Mouse (Mus musculus): Measurements from ENCODE around the gene Dlx2.

Gene Dlx2

DNA sequence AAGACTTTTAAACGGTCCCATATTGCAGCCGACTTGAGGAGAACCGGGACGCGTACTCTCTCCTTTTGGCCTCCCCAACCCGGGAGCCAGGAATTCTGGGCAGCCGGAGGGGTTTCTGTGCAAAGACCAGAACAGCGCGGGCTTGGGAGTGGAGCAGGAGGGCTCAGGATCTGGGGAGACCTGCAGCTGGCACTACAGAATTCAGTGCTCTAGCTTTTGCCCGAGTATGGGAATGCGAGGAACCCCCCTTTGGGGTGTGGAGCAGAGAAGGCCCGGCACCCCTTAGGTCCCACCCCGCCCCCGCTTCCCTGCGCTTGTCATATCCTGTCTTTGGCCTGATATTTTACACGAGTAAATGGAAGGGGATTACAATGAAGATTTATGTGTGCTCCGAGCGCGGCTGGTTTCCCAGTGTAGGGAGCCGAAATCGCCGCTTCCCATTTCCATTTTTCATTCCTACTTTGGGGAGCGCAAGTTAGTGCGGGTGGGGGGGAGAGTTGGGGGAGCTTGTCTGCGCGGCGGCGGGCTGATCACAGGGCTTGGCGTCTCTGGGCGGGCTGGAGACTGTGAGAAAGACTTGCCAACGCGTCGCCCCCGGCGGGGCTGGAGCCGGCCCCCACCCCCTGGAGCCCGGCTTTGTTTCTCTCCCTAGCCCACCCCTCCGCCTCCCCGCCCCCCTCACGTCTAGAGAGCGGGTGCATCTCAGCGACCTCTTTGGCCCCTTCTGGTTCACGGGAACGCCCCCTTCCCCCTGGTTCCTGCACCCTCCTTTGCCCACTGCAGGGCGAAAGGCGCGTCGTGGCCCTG, 5.7 kb downstream of the Dlx2 start:
- DNase-seq (ENCODE audit: inconsistent age in 2 of 2, low spot score in 1 of 2), result peak in 1 of 2 experiments; percentile 53

DNA sequence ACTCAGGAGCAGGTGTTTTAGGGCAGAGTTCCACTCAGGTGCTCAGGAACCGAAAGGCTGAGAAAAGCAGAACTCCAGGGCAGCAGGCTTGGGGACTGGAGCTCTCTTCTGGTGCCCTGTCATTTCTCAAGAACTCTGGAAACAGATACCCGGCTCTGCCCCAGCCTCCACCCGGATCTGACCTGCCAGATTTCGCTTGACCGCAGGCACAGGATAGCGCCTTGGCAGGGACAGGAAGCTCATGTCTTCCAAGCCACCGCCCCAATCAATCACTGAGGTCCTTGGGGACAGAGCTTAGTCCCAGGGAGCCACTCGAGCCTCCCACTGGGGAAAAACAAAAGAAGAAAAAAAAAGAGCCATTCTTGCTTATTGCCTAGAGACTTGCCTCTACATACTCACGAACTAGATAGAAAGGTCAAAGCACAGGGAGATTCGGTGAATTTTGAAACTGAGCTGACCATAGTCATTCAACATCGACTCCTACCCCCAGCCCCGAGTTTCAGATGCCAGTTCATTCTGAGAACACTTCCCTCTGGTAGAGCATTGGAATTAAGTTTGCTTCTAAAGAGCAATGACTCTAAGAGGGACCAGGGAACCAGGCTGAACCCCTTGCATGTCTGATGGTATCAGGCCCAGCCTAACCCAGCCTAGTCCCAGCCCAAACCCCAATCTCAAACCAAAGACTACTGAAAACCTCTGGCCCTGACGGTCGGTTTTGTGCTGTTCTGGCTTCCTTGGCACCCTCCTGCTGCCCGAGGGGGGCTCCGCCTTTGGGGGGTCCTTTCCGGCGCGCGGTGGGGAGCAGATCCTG, 12.1 kb downstream of the Dlx2 start:
- peak in 1 of 2 experiments; percentile 35 for DNase-seq (ENCODE audit: inconsistent age in 2 of 2, low spot score in 1 of 2)

DNA sequence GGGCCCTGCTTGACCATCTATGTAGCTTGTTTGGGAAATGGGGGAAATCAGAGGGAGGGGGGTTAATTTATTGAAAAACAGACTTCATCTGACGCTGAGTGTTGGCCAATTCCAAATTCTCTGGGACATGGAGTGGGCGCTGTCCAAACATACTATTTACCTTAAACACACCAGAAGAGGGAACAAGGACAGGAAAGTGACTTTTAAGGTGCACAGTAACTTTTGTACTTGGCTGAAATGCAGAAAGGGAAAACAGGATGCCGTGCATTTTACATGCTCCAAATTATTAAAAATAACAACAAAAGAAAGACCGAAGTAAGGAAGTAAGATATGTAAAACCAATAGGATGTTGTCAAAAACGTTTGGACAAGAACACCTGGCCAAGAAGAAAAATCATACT, 13.5 kb downstream of the Dlx2 start:
- no peak for DNase-seq (ENCODE audit: inconsistent age in 2 of 2, low spot score in 1 of 2)

DNA sequence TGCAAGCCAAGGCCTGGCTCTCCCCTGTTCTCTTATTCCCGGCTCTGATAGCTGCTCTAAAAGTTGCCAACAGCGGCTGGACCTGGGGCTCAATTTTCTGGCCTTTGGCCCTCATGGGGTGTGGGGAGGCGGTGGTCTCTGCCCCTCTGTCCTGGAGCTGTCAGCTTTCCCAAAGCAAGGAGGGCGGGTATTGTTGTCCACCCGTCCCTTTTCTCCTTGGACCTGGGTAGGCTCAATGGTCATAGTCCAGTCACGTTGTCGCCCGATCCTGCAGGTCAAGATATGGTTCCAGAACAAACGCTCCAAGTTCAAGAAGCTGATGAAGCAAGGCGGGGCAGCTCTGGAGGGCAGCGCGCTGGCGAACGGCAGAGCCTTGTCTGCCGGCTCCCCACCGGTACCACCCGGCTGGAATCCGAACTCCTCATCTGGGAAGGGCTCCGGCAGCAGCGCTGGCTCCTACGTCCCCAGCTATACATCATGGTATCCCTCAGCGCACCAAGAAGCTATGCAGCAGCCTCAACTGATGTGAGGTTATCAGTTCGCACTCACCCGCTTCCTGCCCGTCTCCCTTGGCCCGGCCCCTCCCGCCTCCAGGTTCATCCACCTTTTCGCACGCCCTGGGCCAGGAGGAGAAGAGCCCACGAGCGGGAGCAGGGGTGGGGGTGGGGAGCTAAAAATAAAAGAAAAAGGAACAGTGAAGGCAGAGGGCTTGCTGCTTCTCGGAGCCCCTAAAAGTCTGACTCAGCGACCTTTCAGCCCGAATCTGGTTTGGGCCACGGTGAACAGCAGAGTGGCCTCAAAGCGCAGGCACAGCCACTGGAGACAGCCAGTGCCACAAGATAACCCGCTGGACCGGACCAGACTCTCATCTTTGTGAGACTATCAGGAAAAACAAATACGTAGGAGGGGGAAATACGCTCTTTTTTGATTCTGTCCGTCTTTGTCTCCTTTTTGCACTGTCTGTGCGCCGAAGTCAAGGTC, 14.3 kb downstream of the Dlx2 start:
- no peak for DNase-seq (ENCODE audit: inconsistent age in 2 of 2, low spot score in 1 of 2)

DNA sequence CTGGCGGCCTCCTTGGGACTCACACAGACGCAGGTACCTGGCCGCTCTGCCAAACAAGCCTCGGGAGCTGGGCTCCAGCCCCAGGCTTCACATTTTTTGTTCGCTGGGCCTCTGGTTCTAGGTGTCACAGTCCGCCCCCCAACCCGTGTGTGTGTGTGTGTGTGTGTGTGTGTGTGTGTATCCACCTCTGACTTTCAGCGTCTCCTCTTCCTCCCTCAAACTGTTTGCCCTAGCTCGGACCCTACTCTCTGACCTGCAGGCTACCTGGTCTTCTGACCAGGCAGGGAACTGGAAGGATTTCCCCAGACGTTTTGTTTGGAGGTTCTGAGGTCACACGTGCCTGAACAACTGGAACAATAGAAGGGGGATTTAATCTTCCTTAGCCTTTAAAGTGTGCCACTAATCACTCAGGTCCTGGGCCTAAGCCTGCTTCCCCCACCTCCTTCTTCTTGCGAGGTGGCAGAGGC, 15.4 kb downstream of the Dlx2 start:
- no peak for DNase-seq (ENCODE audit: inconsistent age in 2 of 2, low spot score in 1 of 2)

DNA sequence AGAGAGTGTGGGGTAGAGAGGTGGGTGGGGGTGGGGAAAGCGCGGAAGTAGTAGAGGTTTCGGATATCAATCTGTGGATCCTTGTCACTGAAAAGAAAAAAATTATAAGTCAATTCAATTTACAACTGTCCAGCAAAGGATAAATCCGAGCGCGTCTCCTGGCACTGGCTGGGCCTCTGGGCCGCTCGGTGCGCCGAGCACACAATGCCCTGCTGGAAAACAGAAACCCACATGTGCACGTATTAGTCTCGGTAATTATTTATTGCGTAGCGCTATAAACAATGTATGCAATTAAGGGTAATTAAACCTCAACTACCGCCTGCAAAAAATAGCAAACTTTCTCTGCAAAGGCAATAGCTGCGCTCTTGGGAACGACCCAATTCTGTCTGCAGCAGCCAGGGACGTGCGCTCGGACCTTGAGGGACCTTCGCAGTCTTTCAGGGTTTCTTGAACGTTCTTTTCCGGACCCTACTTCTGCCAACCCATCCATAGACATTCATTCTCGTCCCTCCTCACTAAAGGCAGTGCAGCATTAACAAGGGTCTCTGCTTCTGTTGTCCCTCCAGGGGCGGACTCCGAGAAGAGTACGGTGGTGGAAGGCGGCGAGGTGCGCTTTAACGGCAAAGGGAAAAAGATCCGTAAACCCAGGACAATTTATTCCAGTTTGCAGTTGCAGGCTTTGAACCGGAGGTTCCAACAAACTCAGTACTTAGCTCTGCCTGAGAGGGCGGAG, 16.0 kb downstream of the Dlx2 start:
- DNase-seq (ENCODE audit: inconsistent age in 2 of 2, low spot score in 1 of 2), result peak in 1 of 2 experiments; percentile 58

DNA sequence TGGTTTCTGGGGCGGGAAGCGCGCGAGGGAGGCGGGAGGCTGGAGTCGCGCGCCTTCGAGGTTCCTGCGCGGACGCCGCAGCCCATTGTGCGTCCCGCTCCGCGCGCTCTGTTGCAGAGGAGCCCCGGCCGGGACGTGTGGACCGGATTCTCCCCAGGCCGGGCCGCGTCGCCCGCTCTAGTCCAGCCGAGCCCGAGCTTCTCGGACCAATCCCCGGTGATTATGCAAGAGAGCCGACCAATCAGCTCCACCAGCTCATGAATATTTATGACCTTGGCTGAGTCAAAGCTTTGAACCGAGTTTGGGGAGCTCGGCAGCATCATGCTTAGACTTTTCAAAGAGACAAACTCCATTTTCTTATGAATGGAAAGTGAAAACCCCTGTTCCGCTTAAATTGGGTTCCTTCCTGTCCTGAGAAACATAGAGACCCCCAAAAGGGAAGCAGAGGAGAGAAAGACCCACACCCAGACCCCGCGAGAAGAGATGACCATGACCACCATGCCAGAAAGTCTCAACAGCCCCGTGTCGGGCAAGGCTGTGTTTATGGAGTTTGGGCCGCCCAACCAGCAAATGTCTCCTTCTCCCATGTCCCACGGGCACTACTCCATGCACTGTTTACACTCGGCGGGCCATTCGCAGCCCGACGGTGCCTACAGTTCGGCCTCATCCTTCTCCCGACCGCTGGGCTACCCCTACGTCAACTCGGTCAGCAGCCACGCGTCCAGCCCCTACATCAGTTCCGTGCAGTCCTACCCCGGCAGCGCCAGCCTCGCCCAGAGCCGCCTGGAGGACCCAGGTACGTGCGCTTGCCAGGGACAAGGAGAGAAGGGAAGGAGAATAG, 16.8 kb downstream of the Dlx2 start:
- DNase-seq (ENCODE audit: inconsistent age in 2 of 2, low spot score in 1 of 2), result peak; percentile 87 to 93

DNA sequence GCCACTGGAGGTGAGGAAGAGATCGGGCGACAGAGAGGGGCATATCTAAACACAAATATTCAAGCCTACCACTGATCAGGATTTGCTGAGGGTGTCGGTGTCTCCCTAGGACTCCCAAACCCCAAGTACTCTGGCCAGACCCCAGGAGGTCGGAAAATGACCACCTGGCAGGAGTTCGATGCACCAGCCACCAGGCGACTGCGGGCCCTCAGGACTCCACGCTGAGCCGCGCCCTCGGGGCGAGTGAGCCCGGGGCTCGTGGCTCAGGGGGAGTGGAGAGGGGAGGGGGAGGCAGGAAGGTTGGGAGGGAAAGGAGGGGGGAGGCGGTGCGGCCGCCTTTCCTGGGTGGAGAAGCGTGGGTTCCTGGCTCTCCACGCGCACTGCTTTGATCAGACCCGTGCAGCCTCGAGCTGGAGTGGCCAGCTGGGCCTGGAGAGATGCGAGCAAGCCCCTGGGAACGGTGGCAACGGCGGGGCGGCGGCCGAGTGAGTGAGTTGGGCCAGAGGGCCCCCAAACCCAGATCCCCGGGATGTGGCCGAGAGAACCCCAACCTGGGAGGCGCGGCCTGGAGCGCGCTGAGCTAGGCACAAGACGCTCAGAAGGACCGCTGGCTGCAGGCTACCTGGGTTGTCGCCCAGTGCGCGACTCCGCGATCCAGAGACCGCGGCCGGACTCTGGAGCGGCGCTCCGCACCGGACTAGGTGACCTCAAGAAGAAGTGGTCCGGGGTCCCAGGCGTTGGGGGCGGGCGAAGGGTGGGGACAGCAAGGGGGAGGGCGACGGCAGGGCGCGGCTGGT, 17.6 kb downstream of the Dlx2 start:
- DNase-seq (ENCODE audit: inconsistent age in 2 of 2, low spot score in 1 of 2), result peak in 1 of 2 experiments; percentile 58

DNA sequence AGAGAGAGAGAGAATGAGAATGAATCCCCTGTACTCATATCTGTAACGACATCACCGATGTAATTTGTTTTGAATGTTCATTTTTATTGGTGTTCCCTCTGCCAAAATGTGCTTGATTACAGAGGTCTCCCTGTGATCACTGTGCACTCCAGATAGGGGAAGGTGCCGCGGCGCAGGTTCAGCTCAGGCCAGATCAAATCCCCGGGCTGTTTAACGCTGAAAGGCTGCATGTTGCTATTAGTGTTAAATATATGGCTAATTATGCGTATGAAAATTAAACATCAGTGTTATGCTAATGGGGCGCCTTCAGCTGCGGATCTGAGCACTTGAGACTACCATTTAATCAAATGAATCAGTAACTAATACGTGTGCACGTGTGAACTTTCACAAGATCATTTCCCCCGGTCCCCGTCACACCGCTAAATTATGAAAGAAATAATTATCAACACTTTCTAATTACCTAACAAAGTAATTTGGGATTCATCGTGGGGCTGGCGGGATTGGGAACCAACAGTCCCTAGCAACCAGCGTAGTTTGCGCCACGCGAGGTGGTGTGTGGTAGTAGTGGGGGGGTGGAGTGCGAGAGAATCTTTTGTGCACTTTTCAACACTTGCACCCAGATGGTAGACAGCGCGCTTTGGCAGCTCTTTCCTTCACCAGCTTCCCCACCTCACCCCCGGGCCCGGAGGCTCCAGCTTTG, 18.4 kb downstream of the Dlx2 start, which contains the start of gene Dlx1:
Dlx1 (plus strand) TSS at position 100 of the 700 bp plus-strand sequence.
- DNase-seq (ENCODE audit: inconsistent age in 2 of 2, low spot score in 1 of 2), result peak in 1 of 2 experiments; percentile 58

DNA sequence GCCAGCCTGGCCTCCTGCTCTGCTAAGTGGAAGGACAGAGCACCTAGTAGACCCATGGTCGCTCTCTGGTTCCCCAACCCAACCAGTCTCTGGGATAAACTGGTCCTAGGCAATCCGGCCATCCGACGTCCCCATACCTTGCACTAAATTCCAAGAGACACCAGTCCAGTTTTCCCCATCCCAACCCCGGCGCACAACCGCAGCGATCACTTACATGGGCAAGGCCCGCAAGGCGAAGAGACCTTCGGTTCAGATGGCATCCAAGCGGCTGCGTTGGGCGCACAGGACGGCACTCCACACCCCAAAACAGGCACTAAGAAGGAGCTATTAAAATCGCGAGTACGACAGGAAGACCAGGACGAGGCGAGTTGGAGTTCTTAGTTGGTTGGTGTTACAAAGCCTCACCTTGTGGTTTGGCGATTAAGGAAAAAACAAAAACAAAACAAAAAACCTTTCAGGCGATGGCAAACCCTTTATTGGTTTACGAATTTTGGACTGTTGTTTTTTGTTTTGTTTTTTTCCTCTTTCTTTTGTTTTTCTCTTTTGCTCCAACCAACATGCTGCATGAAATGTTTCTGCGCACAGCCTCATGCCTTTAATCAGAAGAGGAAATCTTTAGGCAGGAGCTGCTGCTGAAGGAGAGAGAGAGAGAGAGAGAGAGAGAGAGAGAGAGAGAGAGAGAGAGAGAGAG, 19.1 kb downstream of the Dlx2 start:
- peak in 1 of 2 experiments; percentile 43 for DNase-seq (ENCODE audit: inconsistent age in 2 of 2, low spot score in 1 of 2)

DNA sequence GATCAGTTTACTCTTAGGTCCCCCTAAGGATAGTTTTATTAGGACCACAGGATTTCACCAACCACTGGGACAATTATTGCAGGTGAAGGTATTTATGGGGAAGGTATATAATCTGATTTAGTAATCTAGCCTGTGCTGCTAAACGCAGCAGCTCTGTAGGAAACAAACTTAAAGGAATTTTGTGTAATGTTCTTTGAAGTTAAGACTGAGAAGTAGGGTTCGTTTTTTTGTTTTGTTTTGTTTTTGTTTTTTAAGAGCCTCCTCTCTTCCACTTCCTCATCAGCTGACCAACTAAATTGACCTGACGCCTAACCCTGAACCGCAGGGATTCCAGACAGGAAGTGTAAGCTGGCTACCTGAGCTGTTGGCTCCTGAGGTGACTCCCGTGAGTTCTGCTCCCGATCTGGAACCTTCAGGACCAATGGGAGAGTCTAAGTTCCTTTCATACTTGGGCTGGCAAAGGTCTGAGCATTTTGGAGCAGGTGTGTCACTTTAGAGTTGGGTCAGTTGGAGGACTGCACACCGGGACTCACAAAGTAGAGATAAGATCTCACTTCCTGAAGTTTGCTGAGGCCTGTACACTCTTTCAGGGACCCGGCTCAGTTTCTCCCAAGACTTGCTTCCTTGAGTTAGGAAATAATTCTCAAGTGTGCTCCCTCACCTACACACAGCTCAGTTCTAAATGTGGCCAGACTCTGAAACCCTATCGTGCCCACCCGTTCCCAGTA, 19.8 kb downstream of the Dlx2 start:
- no peak for DNase-seq (ENCODE audit: inconsistent age in 2 of 2, low spot score in 1 of 2)

DNA sequence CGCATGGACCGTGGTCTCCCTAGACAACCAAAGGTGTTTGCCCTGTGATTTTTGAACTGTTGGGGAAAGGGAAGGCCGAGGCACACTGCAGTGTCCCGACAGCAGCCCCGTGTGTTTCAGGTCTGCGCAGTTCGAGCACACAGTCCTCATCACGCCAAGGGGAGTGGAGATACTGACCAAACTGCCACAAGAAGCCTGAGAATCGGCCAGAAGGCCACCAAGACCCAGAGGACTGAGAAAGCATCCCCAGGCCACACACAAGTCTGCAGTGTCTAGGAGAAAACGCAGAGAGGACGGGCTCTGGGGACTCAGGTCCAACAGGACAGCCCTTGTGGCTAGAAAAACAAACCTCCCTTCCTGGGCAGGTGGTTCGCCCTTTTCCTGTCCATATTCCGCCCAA, 21.8 kb downstream of the Dlx2 start:
- no peak for DNase-seq (ENCODE audit: inconsistent age in 2 of 2, low spot score in 1 of 2)

DNA sequence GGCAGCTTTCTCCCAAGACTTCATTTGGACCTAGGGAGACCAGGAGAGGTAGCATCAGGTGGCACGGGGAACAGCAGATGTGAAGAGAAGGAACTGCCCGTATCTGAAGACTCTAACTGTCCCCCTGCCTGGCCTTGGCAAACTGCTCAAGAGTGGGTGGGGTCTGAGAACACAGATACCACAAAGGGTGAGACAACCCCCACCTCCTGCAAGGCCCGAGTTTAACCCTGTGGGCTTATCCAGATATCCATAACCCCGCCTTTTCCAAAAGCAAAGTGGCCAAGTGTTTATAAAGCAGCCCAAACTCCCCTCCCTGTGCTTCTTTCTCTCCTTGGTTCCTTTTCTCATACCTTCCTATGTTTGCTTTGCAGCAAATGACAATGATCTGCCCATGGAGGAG, 23.1 kb downstream of the Dlx2 start:
- no peak for DNase-seq (ENCODE audit: inconsistent age in 2 of 2, low spot score in 1 of 2)

DNA sequence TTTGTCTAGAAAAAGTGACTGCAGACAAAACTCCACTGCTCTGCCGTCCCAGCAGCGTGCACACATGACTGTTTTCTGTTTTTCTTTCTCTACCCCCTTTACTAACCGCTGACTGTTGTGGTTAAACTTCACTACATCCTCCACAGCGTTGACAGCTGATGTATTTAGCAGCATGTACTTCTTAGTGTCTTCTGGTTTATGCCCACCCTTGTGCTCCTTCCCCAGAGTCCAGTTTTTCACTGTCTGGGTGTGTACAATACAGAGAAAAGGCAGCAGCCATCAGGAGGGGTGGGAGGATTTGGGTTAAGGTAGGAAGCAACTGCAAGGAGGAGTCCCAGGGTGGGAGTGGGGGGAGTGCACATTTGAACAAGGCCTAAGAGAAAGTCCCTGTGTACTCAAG, 23.7 kb downstream of the Dlx2 start:
- no peak for DNase-seq (ENCODE audit: inconsistent age in 2 of 2, low spot score in 1 of 2)

DNA sequence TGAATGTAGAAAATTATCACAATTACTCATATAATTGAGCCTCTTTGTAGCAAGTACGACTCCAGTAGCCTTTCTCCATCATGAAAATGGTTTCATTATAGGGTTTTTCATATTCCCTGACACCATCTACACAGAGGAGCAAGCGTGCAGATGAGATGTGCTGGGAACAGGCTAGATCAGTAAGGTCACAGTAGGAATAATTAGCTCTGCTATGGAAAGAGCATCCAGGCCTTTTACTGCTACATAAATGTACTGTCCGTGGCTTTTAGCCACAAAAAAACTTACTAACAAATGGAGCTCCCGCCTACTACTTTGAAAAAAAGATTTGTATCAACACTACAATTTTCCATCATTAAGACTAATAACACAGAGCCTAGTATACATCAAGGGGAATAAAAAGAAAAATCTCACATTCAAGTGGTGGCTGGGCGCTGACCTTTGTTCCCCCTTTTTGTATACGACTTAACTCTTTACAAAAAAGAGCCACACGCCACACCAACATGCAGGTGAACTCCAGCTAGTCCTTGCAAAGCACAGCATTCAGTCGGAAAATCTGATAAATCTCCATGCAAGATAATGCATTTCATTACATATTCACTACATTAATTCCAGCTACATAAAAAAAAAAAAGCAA, 29.0 kb downstream of the Dlx2 start:
- no peak for DNase-seq (ENCODE audit: inconsistent age in 2 of 2, low spot score in 1 of 2)

DNA sequence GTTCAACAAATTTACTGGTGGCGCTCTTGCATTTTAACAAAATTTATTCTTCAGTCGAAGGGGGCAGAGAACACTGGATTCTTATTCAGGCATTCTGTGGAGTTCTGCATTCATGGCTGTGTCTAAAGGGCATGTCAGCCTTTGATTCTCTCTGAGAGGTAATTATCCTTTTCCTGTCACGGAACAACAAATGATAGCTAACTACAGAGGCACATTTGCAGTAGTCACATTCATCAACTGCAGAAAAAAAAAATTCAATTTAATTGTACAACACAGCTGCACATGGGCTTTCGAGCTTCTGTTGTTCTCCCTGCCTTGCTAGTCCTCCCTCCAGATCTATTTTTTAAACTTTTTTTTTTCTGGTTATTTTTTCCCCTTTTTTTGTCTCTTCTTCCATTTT, 29.6 kb downstream of the Dlx2 start:
- no peak for DNase-seq (ENCODE audit: inconsistent age in 2 of 2, low spot score in 1 of 2)

Measured in adrenal gland, adult (tissue).